Mouse (Mus musculus) forebrain, embryonic 13.5 days (tissue): ENCODE measurements around the gene Poldip3. TPM values are rescaled to one million over a fixed set of nuclear protein-coding genes. Genes with fewer than 3 reads are reported as not detected.

Source experiments
- ATAC-seq: fragments of 200-750 bp; cut with Nextera tagmentation; 2 replicates; pipeline ENCODE4 v1.8.0; 2017
- H3K27ac ChIP-seq: fragments of 300-500 bp; sonication (generic); 2 replicates; pipeline ENCODE4 v1.5.1; 2015; ENCODE audit warnings: inconsistent platforms, mild to moderate bottlenecking, moderate library complexity
- H3K27me3 ChIP-seq: fragments of 300-500 bp; sonication (generic); 2 replicates; pipeline ENCODE4 v1.6.1; 2015; ENCODE audit warnings: mild to moderate bottlenecking, inconsistent platforms
- H3K36me3 ChIP-seq: fragments of 300-500 bp; sonication (generic); 2 replicates; pipeline ENCODE4 v1.6.1; 2015; ENCODE audit warnings: mild to moderate bottlenecking, inconsistent platforms; ENCODE audit not compliant: poor library complexity, severe bottlenecking
- H3K4me1 ChIP-seq: fragments of 300-500 bp; sonication (generic); 2 replicates; pipeline ENCODE4 v1.6.1; 2015; ENCODE audit warnings: inconsistent platforms
- H3K4me2 ChIP-seq: fragments of 300-500 bp; sonication (generic); 2 replicates; pipeline ENCODE4 v1.6.1; 2015; ENCODE audit warnings: inconsistent platforms, mild to moderate bottlenecking, moderate library complexity
- H3K4me3 ChIP-seq: fragments of 300-500 bp; sonication (generic); 2 replicates; pipeline ENCODE4 v1.5.1; 2015; ENCODE audit warnings: mild to moderate bottlenecking, inconsistent platforms
- H3K9ac ChIP-seq: fragments of 300-500 bp; sonication (generic); 2 replicates; pipeline ENCODE4 v1.6.1; 2015; ENCODE audit warnings: mild to moderate bottlenecking, inconsistent platforms
- H3K9me3 ChIP-seq: fragments of 300-500 bp; sonication (generic); replicated peaks from 2 replicates; pipeline ENCODE4 v1.6.1; 2016; ENCODE audit warnings: inconsistent platforms
- WGBS: fragments of 180-500 bp; shearing (Covaris S2); methylation state at CpG from one replicate; pipeline ENCODE4 v1.1.7; 2015; 5-methylcytosine and 5-hydroxymethylcytosine counted together
- polyA plus RNA-seq: library from polyadenylated mRNA; unstranded; fragments of >200 nt; fragmentation: Nextera tagmentation; extraction: Ambion mirVana; gene quantifications from 2 replicates; pipeline ENCODE4 v1.2.1, GENCODE M21; 2015

Gene Poldip3
- polyA plus RNA-seq, 1 experiment from 2014 or later, result 155 TPM

GRCm38 (mm10) chr15:83088495-83089428 lies 60.4 kb downstream of the Poldip3 start:
- WGBS, result 5% methylated on average over 27 of the region's 27 CpGs
- H3K27me3 ChIP-seq, result peaks cover 22% of the 10 kb centered on the region
- H3K36me3 ChIP-seq, result no peaks in the 10 kb centered on the region
- H3K4me2 ChIP-seq, result peak overlapping the region; percentile 34
- H3K27ac ChIP-seq, result no peak overlapping the region
- H3K4me3 ChIP-seq, result no peak overlapping the region
- ATAC-seq, result no peak
- H3K9ac ChIP-seq, result peak overlapping the region; percentile 26; the same call in 1 of the 2 replicates
- peaks cover 30% of the 10 kb centered on the region for H3K4me1 ChIP-seq
- H3K9me3 ChIP-seq, result no peaks in the 10 kb centered on the region

- 87% methylated on average over 13 of the region's 13 CpGs for WGBS
- H3K27me3 ChIP-seq, result peaks cover 25% of the 10 kb centered on the region
- no peak overlapping the region for H3K4me3 ChIP-seq
- no peaks in the 10 kb centered on the region for H3K36me3 ChIP-seq
- H3K27ac ChIP-seq, result no peak overlapping the region
- no peak for ATAC-seq
- H3K9me3 ChIP-seq, result no peaks in the 10 kb centered on the region
- H3K4me2 ChIP-seq, result no peak overlapping the region
- no peak overlapping the region for H3K9ac ChIP-seq
- peaks cover 34% of the 10 kb centered on the region for H3K4me1 ChIP-seq
These were observed 62.4 kb downstream of the Poldip3 start for GRCm38 (mm10) chr15:83086636-83087328.

GRCm38 (mm10) chr15:83085901-83086300 lies 63.3 kb downstream of the Poldip3 start:
- no peaks in the 10 kb centered on the region for H3K36me3 ChIP-seq
- H3K27ac ChIP-seq, result no peak overlapping the region
- ATAC-seq, result no peak
- 37% methylated on average over 7 of the region's 7 CpGs for WGBS
- H3K9me3 ChIP-seq, result no peaks in the 10 kb centered on the region
- no peak overlapping the region for H3K9ac ChIP-seq
- H3K4me2 ChIP-seq, result no peak overlapping the region
- H3K4me1 ChIP-seq, result peaks cover 34% of the 10 kb centered on the region
- H3K27me3 ChIP-seq, result peaks cover 24% of the 10 kb centered on the region
- H3K4me3 ChIP-seq, result no peak overlapping the region

DNA sequence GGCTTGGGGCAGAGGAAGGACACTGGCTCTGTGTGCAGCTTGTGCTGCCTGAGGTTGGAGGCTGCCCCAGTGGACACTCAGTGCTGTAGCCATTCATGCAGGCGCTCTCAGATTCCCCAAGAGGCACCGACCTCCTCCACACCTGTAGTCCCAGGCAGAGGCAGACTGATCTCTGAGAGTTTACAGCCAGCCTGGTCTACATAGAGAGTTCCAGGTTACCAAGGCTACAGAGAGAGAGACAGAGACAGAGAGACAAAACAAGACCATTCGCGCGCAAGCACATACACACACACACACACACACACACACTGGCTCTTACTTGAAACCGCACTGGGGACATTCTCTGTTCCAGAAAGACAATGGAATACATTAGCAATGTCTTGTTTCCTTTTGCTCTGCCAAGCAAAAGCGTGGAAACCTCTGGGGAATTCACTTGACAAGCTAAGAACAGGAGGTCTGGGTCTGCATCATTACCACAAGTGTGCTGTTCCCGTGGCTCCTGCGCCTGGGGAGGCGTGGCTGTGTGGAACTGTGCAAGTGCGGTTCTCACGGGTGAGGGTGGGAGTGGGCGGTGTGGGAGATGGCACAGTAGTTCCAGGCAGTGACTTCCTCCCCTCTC lies 65.1 kb downstream of the Poldip3 start:
- Histone ChIP-seq H3K27ac (peak overlapping the region; percentile 70), H3K36me3 (no peaks in the 10 kb centered on the region), H3K9me3 (no peaks in the 10 kb centered on the region), H3K4me3 (no peak overlapping the region), H3K4me2 (peak overlapping the region; percentile 9; the same call in 1 of the 2 replicates), H3K4me1 (peaks cover 26% of the 10 kb centered on the region), H3K9ac (peak overlapping the region; percentile 51), H3K27me3 (peaks cover 16% of the 10 kb centered on the region)
- 49% methylated on average over 13 of the region's 13 CpGs for WGBS
- ATAC-seq, result peak; percentile 57; the same call in 1 of the 2 replicates

GRCm38 (mm10) chr15:83083530-83083929 lies 65.7 kb downstream of the Poldip3 start:
- 67% methylated on average over 5 of the region's 5 CpGs for WGBS
- H3K4me2 ChIP-seq, result peak overlapping the region; percentile 9; the same call in 1 of the 2 replicates
- peak overlapping the region; percentile 51 for H3K9ac ChIP-seq
- ATAC-seq, result peak; percentile 38; the same call in 1 of the 2 replicates
- H3K4me1 ChIP-seq, result peaks cover 20% of the 10 kb centered on the region
- H3K36me3 ChIP-seq, result no peaks in the 10 kb centered on the region
- H3K4me3 ChIP-seq, result no peak overlapping the region
- H3K9me3 ChIP-seq, result no peaks in the 10 kb centered on the region
- peaks cover 12% of the 10 kb centered on the region for H3K27me3 ChIP-seq
- peak overlapping the region; percentile 70 for H3K27ac ChIP-seq

Other genes starting within 250 kb of the Poldip3 start
- gene Tcf20, start 161.5 kb downstream of the Poldip3 start, polyA plus RNA-seq, result 15.3 and 18.6 TPM in 2 replicates
- gene Nfam1, start 116.1 kb downstream of the Poldip3 start, polyA plus RNA-seq, result 1.2 and 1.5 TPM in 2 replicates
- 35.4 and 36.9 TPM in 2 replicates for gene Serhl, start 59.9 kb downstream of the Poldip3 start, polyA plus RNA-seq
- gene Rrp7a, start 26.6 kb downstream of the Poldip3 start, polyA plus RNA-seq, result 64.2 and 77.1 TPM in 2 replicates
- gene Cyb5r3, start 23.2 kb upstream of the Poldip3 start, polyA plus RNA-seq, result 99.0 and 107 TPM in 2 replicates
- gene A4galt, start 102.4 kb upstream of the Poldip3 start, polyA plus RNA-seq, result 1.5 and 2.2 TPM in 2 replicates
- gene Arfgap3, start 200.9 kb upstream of the Poldip3 start, polyA plus RNA-seq, result 33.6 and 37.3 TPM in 2 replicates